Mouse (Mus musculus) cerebellum, adult 2 months (tissue): ENCODE measurements around the gene Fam57b. TPM values are rescaled to one million over a fixed set of nuclear protein-coding genes. Genes with fewer than 3 reads are reported as not detected.

Experiments used
- DNase-seq, 2 experiments: peaks; one replicate each; pipeline ENCODE4 v3.0.0; 2021
- H3K27ac ChIP-seq: fragments of 200-500 bp; 2 replicates; pipeline ENCODE4 v1.5.1; 2012; ENCODE audit warnings: low read length, control low read depth, inconsistent platforms; ENCODE audit not compliant: insufficient read depth
- H3K27me3 ChIP-seq: fragments of 200-500 bp; 2 replicates; pipeline ENCODE4 v1.6.1; 2012; ENCODE audit warnings: inconsistent platforms, mild to moderate bottlenecking, low read length, moderate library complexity; ENCODE audit not compliant: control insufficient read depth, insufficient read depth
- H3K4me1 ChIP-seq: fragments of 200-500 bp; 2 replicates; pipeline ENCODE4 v1.6.1; 2011; ENCODE audit warnings: low read length; ENCODE audit not compliant: control insufficient read depth, insufficient read depth
- H3K4me3 ChIP-seq: fragments of 200-500 bp; replicated peaks from 2 replicates; pipeline ENCODE3; 2011; ENCODE audit warnings: mild to moderate bottlenecking, low read depth, low read length, control low read depth; ENCODE audit not compliant: insufficient read depth
- CTCF ChIP-seq: fragments of 200-500 bp; IDR thresholded peaks from 2 replicates; pipeline ENCODE4 v1.5.1; 2011; ENCODE audit warnings: low read depth, mild to moderate bottlenecking, control low read depth, low read length, moderate library complexity, borderline replicate concordance; ENCODE audit not compliant: insufficient read depth
- POLR2A ChIP-seq: fragments of 200-500 bp; IDR thresholded peaks from 2 replicates; pipeline ENCODE4 v1.6.1; 2011; ENCODE audit warnings: low read length, control low read depth, borderline replicate concordance; ENCODE audit not compliant: insufficient read depth
- WGBS: fragments of 180-500 bp; shearing (Covaris S2); methylation state at CpG from one replicate; pipeline ENCODE4 v1.1.7; 2018; 5-methylcytosine and 5-hydroxymethylcytosine counted together
- polyA plus RNA-seq: library from polyadenylated mRNA; depleted of rRNA; stranded (reverse); fragments of >200 nt; gene quantifications from 2 replicates; pipeline ENCODE4 v1.2.3, GENCODE M21; 2012

Fam57b gene
- polyA plus RNA-seq, 1 experiment: 196 TPM

DNA sequence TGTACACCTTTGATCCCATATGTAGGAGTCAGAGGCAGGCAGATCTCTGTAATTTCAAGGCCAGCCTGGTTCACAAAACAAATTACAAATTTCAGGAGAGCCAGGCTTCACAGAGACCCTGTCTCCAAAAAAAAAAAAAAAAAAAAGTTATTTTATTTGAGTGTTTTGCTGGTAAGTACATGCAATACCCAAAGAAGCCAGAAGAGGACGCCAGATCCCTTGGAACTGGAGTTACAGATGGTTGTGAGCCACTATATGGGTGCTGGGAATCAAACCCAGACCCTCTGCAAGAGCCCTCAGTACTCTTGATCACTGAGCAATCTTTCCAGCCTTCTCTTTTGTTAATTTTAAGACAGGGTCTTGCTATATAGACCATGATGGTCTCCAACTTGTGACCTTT lies 21.4 kb downstream of the Fam57b start:
- H3K4me1 ChIP-seq: peaks cover 7% of the 10 kb centered on the region; the same call in 1 of the 2 replicates
- WGBS: 35% methylated on average over 1 of the region's 1 CpGs
- TF ChIP-seq POLR2A: no peak
- no peak for TF ChIP-seq CTCF

DNA sequence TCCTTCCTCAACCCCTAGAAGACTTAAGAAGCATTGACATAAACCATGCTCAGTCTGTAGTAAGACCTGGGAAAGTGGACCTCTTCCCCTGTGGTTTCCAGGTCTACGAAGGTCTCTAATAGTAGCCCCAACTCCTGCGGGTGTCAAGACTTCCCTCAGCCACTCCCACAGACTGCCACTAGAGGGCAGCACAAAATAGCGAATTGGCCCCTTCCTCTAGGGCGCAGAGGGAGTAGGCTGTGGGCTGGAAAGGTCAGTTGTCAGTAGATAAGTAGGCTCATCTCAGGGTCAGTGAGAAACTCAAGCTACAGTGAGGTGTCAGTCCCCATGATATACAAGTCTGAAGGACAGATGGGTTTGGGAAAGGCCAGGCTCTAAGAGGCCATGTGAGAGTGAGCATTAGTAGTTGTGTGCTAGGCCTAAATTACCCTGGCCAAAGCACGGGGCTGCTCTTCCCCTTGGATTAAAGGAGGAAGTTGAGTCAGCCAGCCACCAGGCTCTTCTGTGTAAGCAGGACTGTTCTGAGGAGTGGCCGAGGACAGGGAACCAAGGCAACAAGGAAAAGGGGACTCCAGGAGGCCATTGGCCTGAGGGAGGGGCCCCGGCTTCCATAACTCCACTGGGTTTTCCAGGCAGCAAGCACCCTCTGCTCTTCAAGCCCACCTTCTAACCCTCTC lies 24.5 kb downstream of the Fam57b start:
- 10% methylated on average over 7 of the region's 7 CpGs for WGBS
- H3K27me3 ChIP-seq: no peaks in the 10 kb centered on the region
- H3K4me3 ChIP-seq: peak overlapping the region; percentile 66
- H3K27ac ChIP-seq: peak overlapping the region; percentile 91
- peaks cover 28% of the 10 kb centered on the region for H3K4me1 ChIP-seq
- peak; percentile 86 to 93 for DNase-seq
- TF ChIP-seq CTCF (peak; percentile 95), POLR2A (peak; percentile 39; the same call in 1 of the 2 replicates)

More for the DNA sequence above, 21.4 kb downstream of the Fam57b start:
- Histone ChIP-seq H3K4me3 (no peak overlapping the region), H3K27me3 (no peaks in the 10 kb centered on the region), H3K27ac (no peak overlapping the region)
- DNase-seq: no peak

DNA sequence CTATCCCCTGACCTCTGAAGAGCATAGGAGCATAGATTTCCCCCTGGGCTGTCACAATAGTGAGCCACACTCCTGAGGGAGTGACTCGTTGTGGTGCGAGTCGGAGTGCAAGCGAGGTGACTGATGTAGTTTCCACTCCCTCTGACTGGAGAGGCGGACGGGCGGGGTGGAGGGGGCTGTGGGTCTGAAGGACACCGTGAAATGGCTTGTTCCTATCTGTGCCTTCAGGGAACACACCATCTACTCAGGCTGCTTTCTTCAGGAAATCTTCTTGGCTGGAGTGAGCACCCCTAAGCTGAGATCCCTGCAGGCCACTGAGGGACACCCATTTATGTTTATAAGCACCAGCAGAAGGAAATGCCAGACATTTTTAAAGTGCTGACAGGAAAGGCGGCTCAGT lies 25.3 kb downstream of the Fam57b start:
- no peaks in the 10 kb centered on the region for H3K27me3 ChIP-seq
- H3K27ac ChIP-seq: peak overlapping the region; percentile 91
- 5% methylated on average over 9 of the region's 9 CpGs for WGBS
- H3K4me3 ChIP-seq: peak overlapping the region; percentile 66
- TF ChIP-seq CTCF (no peak), POLR2A (peak; percentile 42; the same call in 1 of the 2 replicates)
- H3K4me1 ChIP-seq: peaks cover 33% of the 10 kb centered on the region
- DNase-seq: peak; percentile 64 to 67

DNA sequence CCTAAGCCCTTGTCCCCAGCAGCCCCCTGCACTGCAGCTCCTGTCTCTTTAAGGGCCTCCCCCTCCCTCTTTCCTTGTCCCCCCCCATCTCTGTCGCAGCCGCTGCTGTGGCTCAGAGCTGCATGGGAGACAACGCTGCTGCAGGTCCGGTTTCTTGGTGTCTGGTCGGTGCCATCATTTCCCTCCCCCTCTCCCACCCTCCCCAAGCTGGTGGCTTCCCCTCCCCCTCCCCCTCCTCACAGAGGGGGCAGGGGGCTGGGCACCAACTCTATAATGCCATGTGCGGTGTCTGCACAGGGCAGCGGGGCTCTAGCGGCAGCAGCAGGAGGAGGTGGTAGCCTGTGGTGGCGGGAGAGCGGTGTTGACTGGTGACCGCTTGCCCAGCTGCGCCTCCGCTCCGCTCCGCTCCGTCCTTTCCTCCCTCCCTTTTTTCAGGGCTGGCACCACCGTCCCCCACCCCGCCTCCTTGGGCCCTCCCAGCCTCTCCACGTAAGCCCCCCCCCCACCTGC lies 25.8 kb downstream of the Fam57b start:
- H3K4me1 ChIP-seq: peaks cover 33% of the 10 kb centered on the region
- H3K27ac ChIP-seq: peak overlapping the region; percentile 91
- no peak for TF ChIP-seq CTCF
- peak; percentile 61; the same call in 1 of the 2 replicates for TF ChIP-seq POLR2A
- 0% methylated on average over 8 of the region's 19 CpGs for WGBS
- DNase-seq: peak; percentile 69 to 71
- H3K27me3 ChIP-seq: no peaks in the 10 kb centered on the region
- peak overlapping the region; percentile 66 for H3K4me3 ChIP-seq

DNA sequence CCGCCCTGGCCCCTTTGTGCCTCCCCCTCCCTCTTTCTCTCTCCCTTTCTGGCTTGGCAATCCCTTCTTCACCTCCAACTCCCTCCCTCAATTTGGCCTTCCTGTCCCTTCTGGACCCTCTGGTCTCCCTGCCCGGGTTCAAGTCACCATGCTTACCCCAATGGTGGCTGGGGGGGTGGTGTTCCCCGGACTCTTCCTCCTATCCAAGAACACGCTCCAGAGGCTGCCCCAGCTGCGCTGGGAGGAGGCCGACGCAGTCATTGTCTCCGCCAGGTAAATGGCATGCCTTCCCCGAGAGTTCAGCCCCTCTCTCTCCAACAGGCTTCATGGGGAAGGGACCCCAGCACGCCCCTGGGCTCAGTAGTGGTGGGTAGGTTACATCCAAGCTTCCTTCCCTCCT lies 26.5 kb downstream of the Fam57b start:
- WGBS: 3% methylated on average over 10 of the region's 10 CpGs
- TF ChIP-seq POLR2A: no peak
- peaks cover 35% of the 10 kb centered on the region for H3K4me1 ChIP-seq
- H3K4me3 ChIP-seq: peak overlapping the region; percentile 66
- DNase-seq: peak in 1 of 2 experiments; percentile 62
- H3K27ac ChIP-seq: peak overlapping the region; percentile 20
- H3K27me3 ChIP-seq: no peaks in the 10 kb centered on the region

DNA sequence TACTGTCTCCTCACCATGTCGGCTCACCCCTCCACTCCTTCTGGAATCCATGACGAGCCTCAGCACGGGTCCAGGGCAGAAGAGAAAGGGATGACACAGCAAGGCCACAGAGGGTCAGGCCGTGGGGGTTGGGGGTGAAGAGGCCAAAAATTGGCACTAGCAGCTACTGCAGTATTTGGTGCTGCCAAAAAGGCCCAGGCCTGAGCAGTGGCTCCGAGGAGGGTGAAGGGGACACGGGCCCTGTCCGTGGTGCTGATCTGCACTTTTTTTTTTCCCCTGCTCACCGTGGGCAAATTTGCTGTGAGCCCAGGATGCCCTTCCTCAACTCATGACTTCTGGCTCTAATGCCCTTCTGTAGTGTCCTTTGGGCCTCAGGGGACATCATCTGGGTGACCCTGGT lies 27.9 kb downstream of the Fam57b start:
- H3K4me1 ChIP-seq: peaks cover 35% of the 10 kb centered on the region
- H3K27ac ChIP-seq: 0 out of 2 replicates have a peak overlapping the region, but pooled peaks have one; percentile 32
- DNase-seq: no peak
- WGBS: 6% methylated on average over 8 of the region's 8 CpGs
- no peaks in the 10 kb centered on the region for H3K27me3 ChIP-seq
- H3K4me3 ChIP-seq: peak overlapping the region; percentile 41
- no peak for TF ChIP-seq CTCF

DNA sequence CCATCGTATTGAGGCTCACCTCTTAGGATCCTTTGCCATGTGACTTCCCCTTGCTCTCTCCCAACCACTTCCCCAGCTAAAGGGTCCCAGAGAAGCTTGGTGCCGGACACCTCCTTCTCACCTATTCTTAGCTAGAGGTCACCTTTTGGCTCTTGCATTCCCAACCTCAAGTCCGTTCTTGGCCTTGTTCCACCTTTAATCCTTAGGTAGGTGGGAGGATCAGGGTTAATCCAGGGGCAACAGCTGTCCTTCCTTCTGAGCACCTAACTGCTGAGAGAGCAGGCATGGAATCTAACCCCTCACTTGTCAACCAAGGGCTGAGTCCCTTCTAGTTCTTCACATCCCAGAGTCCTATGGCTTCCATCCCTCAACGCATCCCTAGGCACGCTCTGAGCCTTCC lies 28.5 kb downstream of the Fam57b start:
- TF ChIP-seq CTCF: no peak
- no peak for TF ChIP-seq POLR2A
- DNase-seq: no peak
- H3K4me3 ChIP-seq: peak overlapping the region; percentile 8
- no peaks in the 10 kb centered on the region for H3K27me3 ChIP-seq
- peak overlapping the region; percentile 32; the same call in 1 of the 2 replicates for H3K27ac ChIP-seq
- H3K4me1 ChIP-seq: peaks cover 35% of the 10 kb centered on the region
- WGBS: 47% methylated on average over 5 of the region's 5 CpGs

DNA sequence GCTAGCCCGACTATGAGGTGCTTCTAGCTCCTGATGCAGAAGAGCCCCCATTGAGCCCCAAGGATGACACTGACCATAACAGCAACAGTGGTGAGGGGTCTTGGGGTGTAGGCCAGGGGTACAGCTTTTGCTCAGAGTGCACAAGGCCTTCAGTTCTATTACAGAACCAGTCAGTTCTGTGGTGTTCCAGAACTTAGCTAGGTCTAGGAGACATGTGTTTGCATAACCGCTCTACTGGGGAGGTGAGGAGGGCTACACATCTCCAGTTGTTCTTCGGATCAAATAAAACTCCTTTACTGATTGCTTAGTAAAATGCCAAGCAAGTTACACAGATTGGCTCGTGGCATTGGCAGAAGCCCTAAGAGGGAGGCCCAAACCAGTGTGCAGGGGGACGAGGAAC lies 34.1 kb downstream of the Fam57b start, which contains the start of gene 4930451I11Rik:
Gene 4930451I11Rik (minus strand): TSS at position 101 of the 400 bp plus-strand sequence.
- 55% methylated on average over 5 of the region's 5 CpGs for WGBS
- no peak within 1 kb of the TSS for H3K27ac ChIP-seq
- H3K4me3 ChIP-seq: peak within 1 kb of the TSS; percentile 49
- no peak for TF ChIP-seq CTCF
- no peak for DNase-seq
- no peaks in the 10 kb centered on the region for H3K27me3 ChIP-seq
- peaks cover 12% of the 10 kb centered on the region; the same call in 1 of the 2 replicates for H3K4me1 ChIP-seq

DNA sequence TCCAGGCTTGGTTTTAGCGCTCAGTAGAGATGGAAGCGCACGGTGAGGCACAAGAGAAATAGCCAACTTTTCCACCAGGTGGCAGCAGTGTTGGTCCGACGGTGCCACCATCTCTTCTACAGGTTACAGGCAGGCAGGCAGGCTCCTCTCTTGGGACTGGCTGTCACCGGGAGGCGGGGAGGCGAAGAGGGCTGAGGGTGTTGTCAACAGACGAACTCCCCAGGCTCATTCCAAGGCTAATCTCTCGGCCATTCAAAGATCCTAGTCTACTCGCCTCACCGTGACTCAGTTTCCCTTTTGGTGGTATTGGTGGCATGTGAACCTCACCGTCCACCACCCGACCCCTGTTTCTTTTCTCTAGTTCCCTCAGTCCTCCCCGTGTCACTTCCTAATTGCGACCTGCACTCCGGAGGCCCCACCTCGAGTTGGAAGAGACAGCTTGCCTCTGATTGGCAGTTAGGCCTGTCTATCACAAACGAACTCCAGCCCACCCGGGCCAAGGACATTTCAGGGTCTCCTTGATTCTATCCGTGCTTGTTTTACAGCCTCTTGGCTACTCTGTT lies 34.6 kb downstream of the Fam57b start:
- Histone ChIP-seq H3K4me1 (peaks cover 11% of the 10 kb centered on the region; the same call in 1 of the 2 replicates), H3K27ac (no peak overlapping the region), H3K27me3 (no peaks in the 10 kb centered on the region), H3K4me3 (peak overlapping the region; percentile 49)
- 2% methylated on average over 21 of the region's 21 CpGs for WGBS
- TF ChIP-seq CTCF: peak; percentile 95
- no peak for TF ChIP-seq POLR2A
- DNase-seq: peak; percentile 83 to 86
